Comparison of ENCODE assay signal across 27 mouse cellular contexts in the genomic region with DNA sequence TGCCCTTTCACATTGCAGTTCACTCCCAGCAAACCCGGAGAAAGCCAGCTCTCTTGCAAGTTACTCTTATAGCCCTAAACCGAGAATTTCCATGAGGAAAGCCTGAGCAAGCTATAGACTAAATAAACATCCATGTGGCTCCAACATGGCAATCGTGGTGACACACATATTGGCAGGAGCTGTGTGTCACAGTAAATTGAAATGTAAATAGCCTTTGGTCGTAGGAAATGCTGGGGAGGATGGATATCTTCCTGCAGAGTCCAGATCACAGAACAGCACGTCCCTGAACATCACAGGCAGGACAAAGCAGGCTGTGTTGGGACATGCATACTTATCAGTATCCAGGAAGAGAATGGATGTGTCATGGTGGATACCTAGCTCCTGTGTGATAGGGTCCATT. TPM values are rescaled to one million over a fixed set of nuclear protein-coding genes. Genes with fewer than 3 reads are reported as not detected.
A peak's percentile ranks its signal among the peaks of the same experiment; 100 is the strongest.
DNase-seq lines count a peak whose midpoint lies in the region; ATAC-seq and TF ChIP-seq lines count a peak whose summit lies in the region.
"Had no signal": no experiment of that assay in that cellular context is flagged by ENCODE, and none has a peak within 500 bp of the region (broad histone marks: within the 10 kb centered on the region; RNA-seq: fewer than 3 reads in every experiment).

No protein-coding gene starts in this region.

- peak overlapping the region; percentile 66 for H3K27ac ChIP-seq in lung, embryonic 15.5 days
- H3K27ac ChIP-seq in lung, postnatal 0 days (ENCODE audit: low read length), result peak overlapping the region; percentile 72
- no peak overlapping the region for H3K27ac ChIP-seq in forebrain, postnatal 0 days (ENCODE audit: low read depth, low read length)
- H3K27ac ChIP-seq: embryonic facial prominence, embryonic 13.5 days; embryonic facial prominence, embryonic 15.5 days; forebrain, embryonic 10.5 days; forebrain, embryonic 12.5 days had no signal

- H3K9me3 ChIP-seq in lung, embryonic 15.5 days, result no peaks in the 10 kb centered on the region
- no peaks in the 10 kb centered on the region for H3K9me3 ChIP-seq in lung, postnatal 0 days (ENCODE audit: low read length)
- H3K9me3 ChIP-seq in forebrain, postnatal 0 days (ENCODE audit: low read length), result no peaks in the 10 kb centered on the region
- H3K9me3 ChIP-seq: embryonic facial prominence, embryonic 13.5 days; embryonic facial prominence, embryonic 15.5 days; forebrain, embryonic 10.5 days; forebrain, embryonic 12.5 days; G1E had no signal

- H3K4me3 ChIP-seq in lung, embryonic 15.5 days, result no peak overlapping the region
- H3K4me3 ChIP-seq in lung, postnatal 0 days (ENCODE audit: low read depth, low read length), result no peak overlapping the region
- H3K4me3 ChIP-seq in forebrain, postnatal 0 days (ENCODE audit: low read depth, low read length), result no peak overlapping the region
- H3K4me3 ChIP-seq: embryonic facial prominence, embryonic 13.5 days; embryonic facial prominence, embryonic 15.5 days; erythroblast, embryonic 14.5 days; forebrain, embryonic 10.5 days; forebrain, embryonic 12.5 days had no signal

- no peak overlapping the region for H3K4me2 ChIP-seq in lung, embryonic 15.5 days
- no peak overlapping the region for H3K4me2 ChIP-seq in lung, postnatal 0 days (replicated peaks; ENCODE audit: low read depth, low read length)
- no peak overlapping the region for H3K4me2 ChIP-seq in forebrain, postnatal 0 days (ENCODE audit: low read depth)
- H3K4me2 ChIP-seq: embryonic facial prominence, embryonic 13.5 days; embryonic facial prominence, embryonic 15.5 days; forebrain, embryonic 12.5 days had no signal

- DNase-seq in lung, postnatal 14 days, result no peak
- peak; percentile 75 for DNase-seq in lung, postnatal 0 days (ENCODE audit: low spot score)
- DNase-seq in lung, postnatal 10 days, result no peak
- DNase-seq in lung, postnatal 25 days (ENCODE audit: low spot score), result peak; percentile 8
- DNase-seq in forebrain, postnatal 0 days, result no peak
- no peak for DNase-seq in layer of hippocampus, adult 9-11 months
- DNase-seq: adrenal gland, adult 8-10 months; adrenal gland, postnatal 14 days; adrenal gland, postnatal 36 days; cerebellum, adult 18-20 months; cerebellum, adult 8-10 months; cerebellum, adult 9-11 months; cerebellum, postnatal 14 days; cerebellum, postnatal 36 days; embryo, embryonic 11 days had no signal

- H3K4me1 ChIP-seq in lung, embryonic 15.5 days, result peaks cover 13% of the 10 kb centered on the region; the same call in 1 of the 2 replicates
- no peaks in the 10 kb centered on the region; the same call in 1 of the 2 replicates for H3K4me1 ChIP-seq in lung, postnatal 0 days (ENCODE audit: insufficient read depth, low read depth, low read length)
- H3K4me1 ChIP-seq in forebrain, postnatal 0 days (ENCODE audit: insufficient read depth), result no peaks in the 10 kb centered on the region
- H3K4me1 ChIP-seq: embryonic facial prominence, embryonic 13.5 days; embryonic facial prominence, embryonic 15.5 days; forebrain, embryonic 10.5 days; forebrain, embryonic 12.5 days had no signal

- 22% methylated on average over 5 of the region's 5 CpGs for WGBS in lung, embryonic 15.5 days
- WGBS in lung, postnatal 0 days, result 27% methylated on average over 5 of the region's 5 CpGs
- 58% methylated on average over 5 of the region's 5 CpGs for WGBS in forebrain, postnatal 0 days

- TF ChIP-seq EP300 in lung, postnatal 0 days (IDR thresholded peaks at IDR 0.05), result peak; percentile 99

- peak; percentile 83; the same call in 1 of the 2 replicates for ATAC-seq in lung, embryonic 15.5 days (ENCODE audit: borderline replicate concordance, extremely low read depth, low FRiP score, low TSS enrichment)
- ATAC-seq in lung, postnatal 0 days, result peak; percentile 84
- ATAC-seq in forebrain, postnatal 0 days, result no peak
- ATAC-seq: activated CD4-positive, CD25-positive, alpha-beta regulatory T cell, adult 4 months; forebrain, embryonic 14.5 days; forebrain, embryonic 16.5 days; Patski had no signal

- H3K36me3 ChIP-seq in lung, embryonic 15.5 days, result no peaks in the 10 kb centered on the region
- H3K36me3 ChIP-seq in lung, postnatal 0 days (ENCODE audit: insufficient read depth, low read length), result no peaks in the 10 kb centered on the region
- H3K36me3 ChIP-seq in forebrain, postnatal 0 days (ENCODE audit: insufficient read depth), result no peaks in the 10 kb centered on the region
- H3K36me3 ChIP-seq: embryonic facial prominence, embryonic 13.5 days; embryonic facial prominence, embryonic 15.5 days; forebrain, embryonic 10.5 days; forebrain, embryonic 12.5 days; G1E had no signal

- H3K27me3 ChIP-seq in lung, embryonic 15.5 days, result no peaks in the 10 kb centered on the region
- H3K27me3 ChIP-seq in lung, postnatal 0 days (replicated peaks; ENCODE audit: insufficient read depth, low read length), result no peaks in the 10 kb centered on the region
- no peaks in the 10 kb centered on the region for H3K27me3 ChIP-seq in forebrain, postnatal 0 days (ENCODE audit: insufficient read depth, low read length)
- H3K27me3 ChIP-seq: embryonic facial prominence, embryonic 13.5 days; embryonic facial prominence, embryonic 15.5 days; forebrain, embryonic 12.5 days; Patski had no signal

- TF ChIP-seq CTCF in lung, postnatal 0 days (IDR thresholded peaks at IDR 0.05), result no peak
- TF ChIP-seq CTCF in forebrain, postnatal 0 days (IDR thresholded peaks at IDR 0.05; ENCODE audit: low read depth), result no peak

- no peak overlapping the region for H3K9ac ChIP-seq in lung, embryonic 15.5 days
- no peak overlapping the region for H3K9ac ChIP-seq in lung, postnatal 0 days (replicated peaks; ENCODE audit: low read depth)
- no peak overlapping the region for H3K9ac ChIP-seq in forebrain, postnatal 0 days
- H3K9ac ChIP-seq: embryonic facial prominence, embryonic 13.5 days; embryonic facial prominence, embryonic 15.5 days; forebrain, embryonic 12.5 days had no signal

RNA-seq across cellular contexts. Expression of gene Elmo1, which starts 59.3 kb away (rescaled TPM):
- 32.8 and 37.1 TPM in 2 replicates for polyA plus RNA-seq in lung, embryonic 15.5 days (2015; fragmentation: Nextera tagmentation; extraction: Ambion mirVana)
- polyA plus RNA-seq in lung, postnatal 0 days (2015; fragmentation: Nextera tagmentation; extraction: Ambion mirVana), result 20.8 and 21.9 TPM in 2 replicates
- total RNA-seq in forebrain, postnatal 0 days (2014; rRNA removed), result 25.8 and 30.9 TPM in 2 replicates
- 25.5 and 33.5 TPM in 2 replicates for polyA plus RNA-seq in forebrain, postnatal 0 days (2015; fragmentation: Nextera tagmentation; extraction: Ambion mirVana)
- polyA plus RNA-seq: C2C12, G1E had no signal

Comparison
In these comparisons a context has a peak if more than half of its experiments do, and no peak if none do; other contexts are left out.
1. DNase-seq: peak in lung, postnatal 0 days (single experiment) and lung, postnatal 25 days (single experiment); none in lung, postnatal 14 days (single experiment), lung, postnatal 10 days (single experiment), forebrain, postnatal 0 days (single experiment) and layer of hippocampus, adult 9-11 months (single experiment).